28 mouse cellular contexts compared by ENCODE assay signal in the genomic region with DNA sequence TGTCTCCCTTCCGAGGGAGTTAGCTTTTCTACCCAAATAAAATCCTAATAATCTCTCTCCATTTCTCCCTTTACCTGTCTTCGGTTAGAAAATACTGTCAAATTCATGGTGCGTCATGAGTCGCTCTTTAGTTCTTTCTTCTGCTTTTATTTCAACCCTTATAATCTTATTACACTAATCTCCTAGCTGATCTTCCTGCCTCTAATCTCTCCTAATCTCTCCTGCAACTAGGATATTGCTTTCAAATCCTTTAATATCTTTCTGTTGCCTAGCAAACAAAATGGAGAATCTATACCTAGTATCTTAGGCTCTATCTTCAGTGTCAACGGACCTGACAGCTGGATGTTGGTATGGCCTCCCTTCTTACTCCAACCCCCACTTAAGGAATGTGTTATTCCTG. TPM values are rescaled to one million over a fixed set of nuclear protein-coding genes. Genes with fewer than 3 reads are reported as not detected.
DNase-seq lines count a peak whose midpoint lies in the region; ATAC-seq lines count a peak whose summit lies in the region.
"Had no signal": no experiment of that assay in that cellular context is flagged by ENCODE, and none has a peak within 500 bp of the region (broad histone marks: within the 10 kb centered on the region; RNA-seq: fewer than 3 reads in every experiment).

No protein-coding gene starts in this region.

- no peak overlapping the region for H3K9ac ChIP-seq in lung, embryonic 15.5 days
- no peak overlapping the region for H3K9ac ChIP-seq in midbrain, embryonic 11.5 days (ENCODE audit: low read length)
- no peak overlapping the region for H3K9ac ChIP-seq in midbrain, embryonic 16.5 days (ENCODE audit: low read depth, low read length)
- no peak overlapping the region for H3K9ac ChIP-seq in hindbrain, embryonic 13.5 days
- H3K9ac ChIP-seq: embryonic facial prominence, embryonic 13.5 days; embryonic facial prominence, embryonic 15.5 days; forebrain, embryonic 12.5 days had no signal

- no peak overlapping the region for H3K4me3 ChIP-seq in lung, embryonic 15.5 days
- H3K4me3 ChIP-seq in midbrain, embryonic 11.5 days (ENCODE audit: low read depth, low read length): no peak overlapping the region
- H3K4me3 ChIP-seq in midbrain, embryonic 16.5 days (ENCODE audit: low read depth, low read length): no peak overlapping the region
- no peak overlapping the region for H3K4me3 ChIP-seq in limb, embryonic 10.5 days
- no peak overlapping the region for H3K4me3 ChIP-seq in hindbrain, embryonic 13.5 days
- H3K4me3 ChIP-seq: embryonic facial prominence, embryonic 13.5 days; embryonic facial prominence, embryonic 15.5 days; erythroblast, embryonic 14.5 days; forebrain, embryonic 10.5 days; forebrain, embryonic 12.5 days had no signal

- H3K4me2 ChIP-seq in lung, embryonic 15.5 days: no peak overlapping the region
- H3K4me2 ChIP-seq in midbrain, embryonic 11.5 days: no peak overlapping the region
- H3K4me2 ChIP-seq in midbrain, embryonic 16.5 days (ENCODE audit: low read length): no peak overlapping the region
- no peak overlapping the region for H3K4me2 ChIP-seq in hindbrain, embryonic 13.5 days
- H3K4me2 ChIP-seq: embryonic facial prominence, embryonic 13.5 days; embryonic facial prominence, embryonic 15.5 days; forebrain, embryonic 12.5 days had no signal

- ATAC-seq in lung, embryonic 15.5 days (ENCODE audit: borderline replicate concordance, extremely low read depth, low FRiP score, low TSS enrichment): no peak
- ATAC-seq in midbrain, embryonic 11.5 days (ENCODE audit: low FRiP score): no peak
- no peak for ATAC-seq in midbrain, embryonic 16.5 days
- ATAC-seq in hindbrain, embryonic 13.5 days (ENCODE audit: low FRiP score): no peak
- ATAC-seq: activated CD4-positive, CD25-positive, alpha-beta regulatory T cell, adult 4 months; CD4-positive, CD25-positive, alpha-beta regulatory T cell, adult 4 months; forebrain, embryonic 14.5 days; Patski had no signal

- no peaks in the 10 kb centered on the region for H3K36me3 ChIP-seq in lung, embryonic 15.5 days
- H3K36me3 ChIP-seq in midbrain, embryonic 11.5 days (ENCODE audit: control insufficient read depth, insufficient read depth, low read length): no peaks in the 10 kb centered on the region
- no peaks in the 10 kb centered on the region for H3K36me3 ChIP-seq in midbrain, embryonic 16.5 days (ENCODE audit: control insufficient read depth, insufficient read depth, low read length)
- H3K36me3 ChIP-seq in limb, embryonic 10.5 days: no peaks in the 10 kb centered on the region
- no peaks in the 10 kb centered on the region for H3K36me3 ChIP-seq in hindbrain, embryonic 13.5 days
- H3K36me3 ChIP-seq: embryonic facial prominence, embryonic 13.5 days; embryonic facial prominence, embryonic 15.5 days; forebrain, embryonic 10.5 days; forebrain, embryonic 12.5 days had no signal

- H3K27ac ChIP-seq in lung, embryonic 15.5 days: peak overlapping the region; percentile 37; the same call in 1 of the 2 replicates
- H3K27ac ChIP-seq in midbrain, embryonic 11.5 days (ENCODE audit: low read depth, low read length): no peak overlapping the region
- no peak overlapping the region for H3K27ac ChIP-seq in midbrain, embryonic 16.5 days (ENCODE audit: low read length)
- no peak overlapping the region for H3K27ac ChIP-seq in limb, embryonic 10.5 days
- no peak overlapping the region for H3K27ac ChIP-seq in hindbrain, embryonic 13.5 days
- H3K27ac ChIP-seq: embryonic facial prominence, embryonic 15.5 days; forebrain, embryonic 10.5 days; forebrain, embryonic 12.5 days had no signal

- no peak for DNase-seq in lung, postnatal 36 days
- DNase-seq in midbrain, embryonic 11.5 days (ENCODE audit: low spot score, missing footprints): peak; percentile 82
- DNase-seq in retina, adult 2 months (ENCODE audit: low read depth, low spot score): peak; percentile 23
- DNase-seq in retina, postnatal 1 day: peak; percentile 73
- no peak for DNase-seq in limb, embryonic 10.5 days (ENCODE audit: low spot score)
- DNase-seq: adrenal gland, adult 8-10 months; adrenal gland, postnatal 25 days; B cell, adult 2 months; cerebellum, adult 11 months; cerebellum, adult 18-20 months; cerebellum, adult 8-10 months; cerebellum, adult 9-11 months; cerebellum, postnatal 36 days; embryo, embryonic 11 days had no signal

- no peaks in the 10 kb centered on the region for H3K27me3 ChIP-seq in lung, embryonic 15.5 days
- no peaks in the 10 kb centered on the region for H3K27me3 ChIP-seq in midbrain, embryonic 11.5 days (ENCODE audit: control insufficient read depth, insufficient read depth, low read length)
- no peaks in the 10 kb centered on the region for H3K27me3 ChIP-seq in midbrain, embryonic 16.5 days (ENCODE audit: control insufficient read depth, insufficient read depth, low read depth, low read length)
- H3K27me3 ChIP-seq in limb, embryonic 10.5 days (ENCODE audit: low read depth, poor library complexity, severe bottlenecking): no peaks in the 10 kb centered on the region
- H3K27me3 ChIP-seq in hindbrain, embryonic 13.5 days: no peaks in the 10 kb centered on the region
- H3K27me3 ChIP-seq: CH12.LX; embryonic facial prominence, embryonic 13.5 days; embryonic facial prominence, embryonic 15.5 days; forebrain, embryonic 12.5 days; Patski had no signal

- no peaks in the 10 kb centered on the region for H3K9me3 ChIP-seq in lung, embryonic 15.5 days
- no peaks in the 10 kb centered on the region for H3K9me3 ChIP-seq in midbrain, embryonic 11.5 days (ENCODE audit: control insufficient read depth, low read length)
- no peaks in the 10 kb centered on the region for H3K9me3 ChIP-seq in midbrain, embryonic 16.5 days (replicated peaks; ENCODE audit: control insufficient read depth, low read length, poor library complexity, severe bottlenecking)
- no peaks in the 10 kb centered on the region for H3K9me3 ChIP-seq in limb, embryonic 10.5 days (replicated peaks)
- H3K9me3 ChIP-seq in hindbrain, embryonic 13.5 days: no peaks in the 10 kb centered on the region
- H3K9me3 ChIP-seq: embryonic facial prominence, embryonic 13.5 days; embryonic facial prominence, embryonic 15.5 days; forebrain, embryonic 10.5 days; forebrain, embryonic 12.5 days; G1E had no signal

- 73% methylated on average over 5 of the region's 5 CpGs for WGBS in lung, embryonic 15.5 days
- WGBS in midbrain, embryonic 11.5 days: 22% methylated on average over 5 of the region's 5 CpGs
- WGBS in midbrain, embryonic 16.5 days: 20% methylated on average over 5 of the region's 5 CpGs
- 87% methylated on average over 5 of the region's 5 CpGs for WGBS in limb, embryonic 10.5 days
- WGBS in hindbrain, embryonic 13.5 days: 78% methylated on average over 5 of the region's 5 CpGs

- H3K4me1 ChIP-seq in lung, embryonic 15.5 days: peaks cover 33% of the 10 kb centered on the region
- peaks cover 8% of the 10 kb centered on the region; the same call in 1 of the 2 replicates for H3K4me1 ChIP-seq in midbrain, embryonic 11.5 days (ENCODE audit: control insufficient read depth, insufficient read depth, low read length)
- H3K4me1 ChIP-seq in midbrain, embryonic 16.5 days (ENCODE audit: control insufficient read depth, insufficient read depth, low read length): no peaks in the 10 kb centered on the region
- H3K4me1 ChIP-seq in limb, embryonic 10.5 days: no peaks in the 10 kb centered on the region; the same call in 1 of the 2 replicates
- H3K4me1 ChIP-seq in hindbrain, embryonic 13.5 days (replicated peaks): no peaks in the 10 kb centered on the region

RNA-seq across cellular contexts. Expression of a gene that starts 29.0 kb away (rescaled TPM):
- polyA plus RNA-seq in lung, embryonic 15.5 days (2015; fragmentation: Nextera tagmentation; extraction: Ambion mirVana): 44.0 and 45.6 TPM in 2 replicates
- polyA plus RNA-seq in midbrain, embryonic 11.5 days (2014; fragmentation: Nextera tagmentation; extraction: Ambion mirVana): 36.6 and 38.6 TPM in 2 replicates
- polyA plus RNA-seq in midbrain, embryonic 16.5 days (2015; fragmentation: Nextera tagmentation; extraction: Ambion mirVana): 51.5 and 69.7 TPM in 2 replicates
- 17.9 and 19.7 TPM in 2 replicates for polyA plus RNA-seq in limb, embryonic 10.5 days (2016; fragmentation: Nextera tagmentation; extraction: Ambion mirVana)
- polyA plus RNA-seq in hindbrain, embryonic 13.5 days (2015; fragmentation: Nextera tagmentation; extraction: Ambion mirVana): 56.1 and 57.8 TPM in 2 replicates

Comparison
In these comparisons a context has a peak if more than half of its experiments do, and no peak if none do; other contexts are left out.
1. DNase-seq: peak in midbrain, embryonic 11.5 days (single experiment), retina, adult 2 months (single experiment) and retina, postnatal 1 day (single experiment); none in lung, postnatal 36 days (single experiment) and limb, embryonic 10.5 days (single experiment).